Mouse (Mus musculus) embryo, embryonic 10 days (tissue): ENCODE results near the gene Ttc7.

Source experiments
- DNase-seq: peaks from one replicate; pipeline ENCODE4 v3.0.0-alpha.2; 2015; ENCODE audit warnings: low spot score

Gene Ttc7

DNA sequence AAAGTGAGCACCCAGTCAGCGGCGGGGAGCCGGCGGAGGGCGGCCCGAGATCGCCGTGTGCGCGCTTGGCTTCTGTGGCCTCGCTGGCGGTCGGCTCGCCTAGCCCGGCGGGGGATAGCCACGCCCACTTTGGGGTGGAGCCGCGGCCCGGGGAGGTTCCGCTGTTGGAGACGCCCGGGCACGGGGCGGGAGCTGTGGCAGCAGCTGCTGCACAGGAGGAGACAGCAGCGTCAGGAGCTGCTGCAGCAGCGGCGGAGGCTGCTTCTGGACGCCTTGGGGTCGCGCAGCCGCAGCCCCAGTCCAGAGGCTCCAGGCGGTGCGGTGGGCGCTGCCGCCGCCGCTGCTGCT lies at the start of gene Ttc7:
Ttc7 (plus strand) TSS at position 181 of the 348 bp plus-strand sequence.
- DNase-seq: peak; percentile 93

DNA sequence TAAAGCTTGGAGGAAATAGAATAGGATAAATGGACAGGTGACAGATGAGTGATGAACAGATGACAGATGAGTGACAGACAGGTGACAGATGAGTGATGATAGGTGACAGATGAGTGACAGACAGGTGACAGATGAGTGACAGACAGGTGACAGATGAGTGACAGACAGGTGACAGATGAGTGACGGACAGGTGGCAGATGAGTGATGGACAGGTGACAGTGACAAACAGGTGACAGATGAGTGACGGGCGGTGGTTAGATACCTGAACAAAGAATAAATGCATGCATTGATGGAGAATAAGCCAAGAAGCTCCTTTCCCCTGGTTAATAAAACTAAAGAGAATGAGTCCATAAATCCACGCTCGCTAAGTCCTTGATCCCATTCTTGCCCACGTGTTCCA lies 47.7 kb upstream of the Ttc7 start:
- DNase-seq: no peak

DNA sequence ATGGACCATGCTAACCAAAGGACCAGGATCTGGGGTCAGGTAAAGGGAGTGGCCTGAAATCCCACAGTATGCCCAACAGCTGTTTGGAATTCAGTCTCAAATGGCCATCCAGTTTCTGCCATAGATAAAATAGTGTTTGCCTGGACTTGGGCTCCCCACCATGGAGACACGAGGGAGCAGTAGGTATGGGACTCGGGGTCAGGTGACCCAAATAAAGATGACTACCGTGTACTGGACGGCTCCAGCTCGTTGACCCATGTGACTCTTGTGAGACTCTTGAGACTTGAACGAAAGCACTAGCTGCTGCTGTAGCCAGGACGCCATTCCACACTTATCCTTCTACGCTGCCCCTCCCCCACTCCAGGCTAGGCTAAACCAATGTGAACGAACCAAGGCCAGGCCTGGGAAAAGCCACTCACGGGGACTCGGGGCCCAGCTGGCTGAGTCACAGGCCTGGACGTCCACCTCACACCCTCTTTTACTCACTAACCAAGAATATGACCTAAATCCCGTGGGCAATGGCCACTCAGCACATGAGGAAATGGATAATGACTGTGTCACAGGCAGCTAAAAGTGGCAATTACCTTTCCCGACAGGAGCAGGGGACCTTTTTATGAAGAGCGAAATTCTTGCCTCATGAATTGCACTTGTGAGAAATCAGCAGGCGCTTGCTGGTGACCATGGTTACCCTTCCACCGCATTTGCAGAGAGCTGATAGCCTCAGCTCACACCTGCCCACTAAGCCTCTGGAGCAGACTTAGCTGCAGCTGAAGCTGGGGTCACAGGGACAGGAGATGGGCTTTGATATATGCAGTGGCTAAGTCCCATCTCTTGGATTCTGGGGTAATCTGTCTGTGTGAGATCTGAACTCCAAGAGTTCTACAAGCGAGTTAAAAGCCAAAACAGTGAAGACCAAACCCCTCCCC lies 45.7 kb upstream of the Ttc7 start:
- peak; percentile 46 for DNase-seq

DNA sequence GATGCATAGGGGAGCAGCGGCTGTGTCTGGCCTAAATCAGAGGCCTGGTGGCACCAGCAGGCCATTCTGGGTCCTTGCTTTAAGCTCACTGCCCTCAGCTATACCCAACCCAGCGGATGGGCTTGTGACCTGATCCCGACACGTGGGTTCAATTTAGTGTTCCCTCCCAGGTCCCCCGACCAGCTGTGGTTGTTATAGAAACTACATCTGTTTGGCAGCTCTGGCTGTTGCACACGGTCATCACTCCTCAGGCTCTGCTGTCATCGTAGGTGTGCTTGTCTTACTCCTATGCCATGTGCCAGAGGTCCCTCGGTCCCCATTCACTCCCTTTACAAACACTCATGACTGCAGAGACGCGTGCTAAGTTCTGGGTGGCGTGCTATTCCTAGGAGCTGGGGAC lies 44.9 kb upstream of the Ttc7 start:
- peak; percentile 34 for DNase-seq

DNA sequence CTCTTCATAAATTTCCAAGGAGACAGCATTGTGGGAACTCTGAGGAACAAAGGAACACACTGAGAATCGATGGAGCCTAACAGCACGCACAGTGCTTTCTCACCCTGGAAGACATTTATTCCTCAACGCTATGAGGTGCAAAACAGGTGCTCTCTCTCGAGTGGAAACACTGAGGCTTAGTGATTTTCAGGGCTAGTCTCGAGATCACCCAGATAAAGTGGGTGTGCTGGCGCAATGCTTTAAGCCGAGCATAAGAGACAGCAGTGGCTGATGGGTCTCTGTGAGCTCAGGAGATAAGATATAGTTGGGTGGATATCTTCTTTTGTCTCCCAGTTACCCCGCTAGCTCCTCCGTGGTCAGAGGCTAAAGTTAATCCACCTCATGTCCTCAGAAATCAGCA lies 36.6 kb upstream of the Ttc7 start:
- no peak for DNase-seq

DNA sequence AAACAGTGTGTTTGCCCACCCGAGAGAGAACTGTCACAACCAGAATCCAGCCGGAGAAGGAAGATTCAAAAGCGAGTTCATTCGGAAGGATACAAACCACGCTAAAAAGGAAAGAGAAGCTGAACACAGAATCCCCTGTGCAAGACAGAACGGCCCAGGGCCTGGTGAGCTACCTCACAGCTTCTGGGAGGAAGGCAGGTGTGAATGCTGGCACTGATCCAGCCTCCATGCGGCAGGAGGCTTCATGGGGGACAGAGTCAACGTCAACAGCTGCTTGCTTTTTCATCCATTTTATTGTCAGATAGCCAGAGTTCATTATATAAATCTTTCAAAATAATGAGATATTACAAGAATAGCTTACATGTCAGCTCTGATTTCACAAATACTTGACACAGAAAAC lies 28.3 kb upstream of the Ttc7 start:
- no peak for DNase-seq

DNA sequence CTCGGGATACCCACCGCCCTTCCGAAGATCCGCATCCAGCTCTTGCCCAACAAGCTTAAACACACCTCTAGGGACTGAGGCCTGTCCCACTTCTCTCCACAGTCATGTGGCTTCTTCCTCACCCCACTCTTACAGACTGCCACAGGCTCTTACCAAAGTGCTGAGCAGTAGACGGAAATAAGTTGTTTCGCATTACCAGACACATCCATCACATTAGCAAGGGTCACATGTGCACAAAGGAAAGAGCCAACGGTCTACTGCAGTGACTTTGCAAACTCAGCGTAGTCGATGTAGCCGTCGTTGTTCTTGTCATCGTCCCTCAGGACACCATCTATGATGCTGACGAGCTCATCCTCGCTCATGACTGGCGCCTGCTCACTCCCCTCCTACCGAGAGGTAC lies 27.0 kb upstream of the Ttc7 start:
- no peak for DNase-seq

DNA sequence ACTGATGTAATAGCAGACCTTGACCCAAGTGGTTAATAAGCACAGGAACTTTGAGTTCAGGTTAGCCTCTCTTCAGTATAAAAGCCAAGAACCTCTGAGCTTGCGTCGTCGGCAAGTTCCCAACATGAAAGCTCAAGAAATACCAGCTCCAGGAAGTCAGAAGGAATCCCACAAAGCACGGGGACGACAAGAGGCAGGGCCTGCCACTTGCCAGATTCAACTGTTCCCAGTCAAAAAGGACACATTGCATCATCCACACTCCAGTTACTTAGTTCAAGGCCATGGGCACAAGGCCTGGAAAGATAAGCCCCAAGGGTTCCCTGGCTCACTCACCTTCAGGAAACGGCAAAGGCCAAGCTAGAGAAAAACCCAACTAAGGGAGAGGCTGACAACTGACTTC lies 19.3 kb upstream of the Ttc7 start:
- no peak for DNase-seq

DNA sequence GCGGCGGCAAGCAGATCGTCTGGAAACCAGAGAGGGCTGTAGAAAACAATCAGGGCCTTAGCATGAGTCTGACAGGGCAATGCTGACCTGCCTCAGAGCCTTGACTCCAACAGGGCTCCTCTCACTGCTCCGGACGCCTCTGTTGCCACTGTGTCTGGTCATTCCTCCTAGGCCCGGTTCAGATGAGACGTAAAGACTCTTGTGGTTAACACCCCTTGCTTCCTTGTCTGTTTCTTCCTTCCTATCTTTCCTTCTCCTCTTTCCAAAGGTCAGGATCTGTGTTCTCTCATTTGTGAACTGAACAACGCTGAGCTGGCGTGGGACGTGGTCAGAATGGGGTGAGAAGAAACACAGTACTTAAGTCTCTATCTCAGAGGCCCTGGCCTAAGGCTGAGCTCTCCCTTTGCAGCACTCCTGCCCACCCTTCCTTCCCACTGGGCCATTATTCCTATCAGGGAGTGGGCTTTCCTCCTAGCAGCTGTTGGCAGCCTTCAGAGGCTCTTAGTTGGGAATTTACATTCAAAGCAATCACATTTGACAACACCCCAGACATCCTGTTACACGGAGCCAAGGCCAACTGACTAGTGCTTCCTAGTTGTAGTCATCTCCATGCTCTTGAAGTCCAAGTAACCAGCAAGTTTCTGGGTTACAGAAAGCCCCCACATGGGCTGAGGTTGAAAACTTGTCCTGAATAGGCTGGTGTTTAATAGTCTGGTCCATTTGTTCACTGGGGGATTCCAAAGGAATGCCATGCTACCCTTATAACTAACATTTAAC lies 18.4 kb upstream of the Ttc7 start:
- no peak for DNase-seq

DNA sequence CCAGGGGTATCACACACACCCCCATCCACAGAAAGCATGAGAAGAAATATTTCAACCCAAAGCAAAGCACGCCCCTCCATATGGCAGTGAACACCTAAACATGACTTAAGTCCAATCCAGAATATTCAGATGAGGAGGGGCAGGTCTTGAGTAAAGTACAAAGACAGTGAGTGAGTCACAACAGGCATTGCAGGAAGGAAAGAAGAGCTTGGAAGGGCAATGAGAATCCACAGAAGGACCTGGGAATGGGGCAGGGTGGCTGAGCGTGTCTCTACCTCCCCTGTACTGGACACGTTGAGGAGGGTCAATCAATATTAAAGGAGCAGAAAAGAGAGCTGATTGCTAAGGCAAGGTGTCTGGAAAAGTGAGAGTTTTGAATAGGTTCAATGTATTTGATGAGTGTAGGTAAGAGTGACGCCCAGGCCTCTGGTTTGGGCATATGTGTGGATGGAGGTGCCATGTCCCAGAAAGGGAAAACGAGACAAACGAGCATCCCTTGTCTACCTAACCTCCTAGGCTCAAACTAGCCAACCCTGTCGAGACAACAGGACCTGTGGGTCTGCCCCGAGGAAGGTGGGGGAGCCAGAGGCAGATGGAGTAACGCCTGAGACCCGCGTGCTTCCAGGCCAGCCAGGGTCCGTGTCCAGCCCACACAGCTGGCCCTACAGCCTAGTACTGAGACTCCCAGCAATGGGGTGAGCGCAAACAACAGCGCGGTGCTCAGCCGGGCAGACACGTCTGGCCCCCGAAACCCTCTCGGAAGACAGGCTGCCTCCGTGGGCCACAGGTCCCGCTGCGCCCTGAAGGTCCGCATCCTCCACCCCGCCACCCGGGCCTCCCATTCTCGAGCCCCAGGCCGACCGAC lies 17.5 kb upstream of the Ttc7 start:
- peak; percentile 25 for DNase-seq

DNA sequence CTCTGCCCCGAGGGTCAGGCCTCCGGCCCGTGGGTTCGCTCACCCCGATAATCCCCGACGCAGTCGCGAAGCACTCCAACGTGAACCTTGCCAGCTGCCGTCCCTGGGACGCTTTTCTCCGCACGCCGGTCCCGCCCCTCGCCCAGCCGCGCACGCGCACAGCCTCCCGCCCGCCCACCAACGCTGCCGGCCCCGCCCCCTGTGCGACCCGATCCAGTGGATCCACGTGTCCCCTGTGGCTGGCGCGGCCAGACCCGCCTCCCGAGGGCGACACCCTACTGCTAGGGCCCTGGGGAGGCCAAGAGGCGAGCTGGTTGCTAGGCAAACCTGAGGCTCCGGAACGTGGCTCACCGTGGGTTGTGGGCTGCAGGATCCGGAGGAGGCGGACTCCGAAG lies 16.9 kb upstream of the Ttc7 start, which contains the start of gene Mcfd2:
Mcfd2 (minus strand) TSS at position 144 of the 395 bp plus-strand sequence.
- DNase-seq: peak; percentile 95

DNA sequence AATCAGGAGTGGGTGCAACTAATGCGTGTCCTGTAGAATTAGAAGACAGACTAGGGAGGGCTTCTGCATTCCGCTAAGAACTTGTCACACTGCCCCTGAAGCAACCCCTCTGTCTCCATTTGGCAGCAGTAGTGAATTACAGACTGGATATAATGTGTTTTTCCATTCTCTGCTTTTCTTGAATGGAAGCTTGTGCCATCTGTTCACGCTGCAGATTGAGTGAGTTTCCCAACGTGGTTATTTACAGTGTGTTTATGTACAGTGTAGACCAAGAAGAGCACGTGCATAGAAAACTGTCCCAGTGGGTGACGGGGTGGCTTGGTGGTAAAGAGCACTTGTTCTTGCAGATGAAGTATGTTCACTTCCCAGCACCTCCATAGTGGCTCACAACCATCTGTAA lies 13.2 kb upstream of the Ttc7 start:
- no peak for DNase-seq

DNA sequence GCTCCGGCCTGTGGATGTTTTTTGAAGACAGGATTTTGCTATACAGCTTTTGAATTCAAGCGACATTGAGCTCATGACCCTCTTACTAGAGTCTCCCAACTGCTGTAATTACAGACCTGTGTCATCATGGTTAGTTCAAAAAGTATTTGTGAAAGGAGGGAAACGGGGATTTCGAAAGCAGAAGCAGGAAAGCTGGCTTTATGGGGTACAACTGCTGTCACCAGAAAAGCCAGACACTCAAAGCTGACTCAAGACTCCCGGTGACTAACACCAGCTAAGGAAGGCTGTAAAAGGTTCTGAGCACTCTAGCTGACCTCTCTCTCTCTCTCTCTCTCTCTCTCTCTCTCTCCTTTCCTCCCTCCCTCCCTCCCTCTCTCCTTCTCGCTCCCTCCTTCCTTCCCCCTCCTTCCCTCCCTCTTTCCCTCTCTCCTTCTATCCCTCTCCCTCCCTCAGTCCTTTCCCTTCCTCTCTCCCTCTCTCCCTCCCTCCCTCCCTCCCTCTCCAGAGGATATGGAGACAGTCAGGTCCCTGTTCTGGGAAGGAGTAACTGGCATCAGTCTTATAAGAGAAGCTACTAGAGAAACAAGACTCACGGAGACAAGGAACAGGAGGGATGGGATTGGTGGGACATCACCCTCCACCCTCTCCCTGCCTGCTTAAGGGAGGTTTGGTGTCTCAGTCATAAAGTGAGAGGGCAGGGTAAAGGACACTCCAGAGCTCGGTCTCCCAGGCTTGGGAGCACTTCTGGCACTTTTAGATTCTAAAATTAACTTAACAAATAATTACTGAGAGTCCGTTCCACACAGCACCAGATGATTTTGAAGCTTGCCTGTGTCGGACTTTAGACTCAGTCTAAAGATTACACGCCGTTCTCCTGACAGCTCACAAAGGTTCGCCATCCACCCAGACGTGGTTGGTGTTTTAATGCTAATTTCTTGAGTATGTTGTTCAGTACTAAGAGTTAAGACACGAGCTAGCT lies 7.0 kb upstream of the Ttc7 start:
- DNase-seq: no peak

DNA sequence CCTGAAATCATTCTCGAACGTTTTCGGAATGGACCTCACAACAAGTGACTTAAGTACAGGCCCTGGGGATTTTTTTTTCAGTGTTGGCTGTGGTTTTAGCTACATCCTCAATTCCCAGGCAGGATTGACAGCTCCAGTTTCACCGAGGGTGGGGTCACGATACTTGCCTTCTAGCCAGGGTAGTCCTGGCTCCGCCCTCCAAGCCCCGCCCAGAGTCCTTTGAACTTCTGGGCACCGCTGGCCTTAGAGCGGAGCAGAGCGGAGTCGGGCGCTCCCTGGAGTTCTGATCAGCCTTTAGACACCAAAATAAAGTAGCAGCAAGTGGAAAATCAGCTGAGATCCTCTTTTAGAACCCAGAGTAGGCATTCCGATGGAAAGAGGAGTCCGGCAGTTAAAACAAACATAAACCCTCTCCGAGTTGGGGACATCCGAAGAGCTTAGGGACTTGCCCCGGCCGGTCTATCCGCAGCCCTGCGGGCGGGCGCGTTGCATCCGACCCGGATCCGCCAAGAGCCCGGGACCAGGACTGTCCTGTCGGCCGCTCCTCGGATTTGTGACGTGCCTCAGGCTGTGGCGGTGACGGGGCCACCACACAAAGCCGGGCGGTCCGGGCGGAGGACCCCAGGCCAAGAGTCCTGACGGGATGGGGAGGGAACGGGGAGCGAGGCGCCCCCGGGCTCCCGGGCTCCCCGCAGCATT lies 530 bp upstream of the Ttc7 start:
- DNase-seq: peak; percentile 92

DNA sequence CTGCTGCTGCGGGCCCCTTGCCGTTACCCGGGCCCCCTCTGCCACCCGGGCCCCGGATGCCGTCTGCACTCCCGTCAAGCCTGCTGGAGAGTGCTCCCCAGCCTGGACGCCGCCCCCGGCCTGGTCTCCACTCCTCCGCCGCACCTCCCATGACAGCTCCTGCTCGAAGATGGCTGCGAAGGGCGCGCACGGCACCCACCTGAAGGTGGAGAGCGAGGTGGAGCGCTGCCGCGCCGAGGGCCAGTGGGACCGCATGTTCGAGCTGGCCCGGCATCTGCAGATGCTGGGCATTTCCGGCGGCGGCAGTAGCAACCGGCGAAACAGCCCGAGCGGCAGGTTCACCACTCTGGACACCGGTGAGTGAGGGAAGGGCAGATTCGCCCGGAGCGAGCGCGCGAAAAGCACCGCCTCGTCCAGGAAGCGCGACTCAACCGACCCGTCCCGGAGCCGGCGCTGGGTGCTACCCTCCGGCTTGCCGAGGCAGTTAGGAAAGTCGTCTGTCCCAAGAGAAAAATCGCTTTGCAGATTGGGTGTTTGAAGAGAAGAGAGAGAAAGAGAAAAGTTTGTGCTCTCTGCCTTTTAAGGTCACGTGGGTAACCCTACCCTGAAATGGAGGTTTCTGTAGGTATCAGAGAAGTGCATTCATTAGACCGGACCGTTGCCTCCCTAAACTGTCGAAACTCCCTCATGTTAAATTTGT lies 519 bp downstream of the Ttc7 start:
- peak; percentile 55 for DNase-seq

DNA sequence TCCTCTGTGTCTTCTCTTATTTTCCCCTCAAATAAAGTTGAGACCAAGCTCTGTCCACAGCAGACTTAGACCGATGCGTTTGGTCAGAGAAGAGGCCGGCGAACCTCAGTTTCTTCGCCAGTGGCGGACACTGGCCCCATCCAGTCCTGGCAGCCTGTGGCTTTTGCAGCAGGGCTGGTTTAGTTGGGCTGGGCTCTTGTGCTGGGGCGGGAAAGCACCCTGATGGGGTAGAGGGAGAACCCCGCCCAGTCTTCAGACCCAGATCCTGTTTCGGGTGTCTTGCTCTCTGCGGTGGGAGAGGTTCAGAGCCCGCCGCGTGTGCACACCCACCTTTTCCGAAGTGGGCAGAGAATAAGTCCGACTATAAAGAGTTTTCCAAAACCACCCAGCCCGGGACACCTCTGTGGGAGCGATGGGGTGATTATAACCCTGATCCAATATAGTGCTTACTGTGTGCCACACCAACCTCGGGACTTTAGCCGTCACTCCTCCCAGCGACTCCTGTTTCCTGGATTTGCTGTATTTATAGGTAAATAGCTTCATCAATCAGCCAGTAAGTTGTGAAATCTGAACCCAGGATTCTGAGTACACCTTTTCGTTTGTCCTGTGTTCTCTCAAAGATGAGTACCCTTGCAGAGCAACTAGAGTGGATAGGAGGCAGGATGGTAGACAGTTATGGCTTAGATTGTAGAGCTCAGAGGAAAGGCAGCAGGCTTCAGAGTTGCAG lies 1.2 kb downstream of the Ttc7 start:
- DNase-seq: peak; percentile 19

DNA sequence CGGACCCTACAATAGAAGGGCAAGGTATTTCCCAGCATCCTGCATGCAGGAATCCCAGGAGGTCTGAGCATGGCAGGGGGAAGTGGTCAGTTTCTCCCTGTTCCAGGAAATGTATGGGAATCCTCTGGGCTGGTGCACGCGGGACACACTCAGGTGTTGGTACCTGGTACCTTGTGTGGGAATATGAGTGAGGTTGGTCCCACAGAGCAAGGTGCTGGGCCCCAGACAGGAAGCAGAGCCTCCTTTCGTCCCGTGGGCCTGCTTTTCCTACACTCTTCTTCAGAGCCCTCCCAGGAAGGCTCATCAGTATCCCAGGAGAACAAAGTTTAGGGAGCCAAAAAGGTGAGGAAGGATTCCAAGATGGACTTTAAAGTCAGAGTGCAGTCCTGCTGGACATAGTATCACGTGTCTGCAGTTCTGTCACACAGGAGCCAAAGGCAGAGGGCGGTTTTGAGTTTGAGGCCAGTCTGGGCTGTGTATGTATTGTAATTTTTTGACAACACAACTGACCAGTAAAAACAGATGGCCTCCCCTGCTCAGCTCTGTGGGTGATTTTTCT lies 1.9 kb downstream of the Ttc7 start:
- no peak for DNase-seq

DNA sequence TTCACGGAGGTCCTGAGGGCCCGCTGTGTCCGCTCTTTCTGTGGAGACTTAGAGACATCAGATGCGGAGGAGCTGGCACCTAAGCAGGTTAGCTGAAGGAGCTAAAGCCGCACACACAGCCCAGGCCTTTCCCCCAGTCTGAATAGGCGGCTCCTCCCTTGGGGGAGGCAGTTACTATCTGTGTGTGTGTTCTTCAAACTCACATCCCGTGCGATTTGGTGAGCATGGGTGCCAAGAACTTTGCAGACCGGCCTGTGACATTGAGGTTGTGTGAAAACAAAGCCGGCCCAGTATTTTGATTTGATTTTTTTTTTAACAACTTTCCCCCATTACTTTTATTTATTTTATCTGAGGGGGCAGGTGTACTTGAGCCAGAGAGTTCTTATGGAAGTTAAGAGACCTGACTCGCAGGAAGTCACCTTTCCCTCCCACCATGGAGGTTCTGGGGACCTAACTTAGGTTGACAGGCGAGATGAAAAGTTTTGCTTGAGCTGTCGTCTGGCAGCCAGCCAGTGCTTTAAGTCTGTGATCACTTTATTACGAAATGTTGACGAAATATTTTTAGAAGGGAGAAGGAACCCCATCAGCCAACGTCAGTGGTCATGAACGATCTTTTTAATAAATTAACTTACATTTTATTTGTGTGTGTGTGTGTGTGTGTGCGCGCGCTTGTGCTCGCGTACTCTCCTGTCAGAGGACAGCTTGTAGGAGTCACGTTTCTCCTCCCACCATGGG lies 3.2 kb downstream of the Ttc7 start:
- no peak for DNase-seq
